Mouse (Mus musculus): ENCODE measurements around the gene Arhgef39. TPM values are rescaled to one million over a fixed set of nuclear protein-coding genes. Genes with fewer than 3 reads are reported as not detected.
"Not testable (repeated sequence)": the region's sequence is repeated elsewhere in the genome, so short reads cannot be mapped to it uniquely, and the experiment has no call there.

Gene Arhgef39
- total RNA-seq, 2 experiments from 2014 or later, result 0.39 to 0.62 TPM

DNA sequence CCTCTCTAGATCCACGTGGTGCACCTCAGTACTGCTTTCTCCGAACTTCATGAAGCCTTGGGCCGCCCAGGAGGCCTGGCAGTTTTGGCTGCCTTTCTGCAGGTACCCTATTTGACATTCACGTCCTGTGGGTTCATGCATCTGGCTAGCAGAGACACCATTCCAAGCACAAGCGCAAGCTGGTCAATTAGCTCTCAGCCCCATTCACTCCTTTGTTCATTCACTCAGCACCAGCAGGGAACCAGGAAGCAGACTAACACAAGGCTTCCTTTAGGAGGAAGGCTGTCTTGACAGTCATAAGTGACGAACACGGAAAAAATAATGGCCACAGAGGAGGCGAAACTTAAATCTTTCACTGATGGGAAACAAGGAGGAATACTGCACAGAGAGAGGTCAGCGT, 9.6 kb upstream of the Arhgef39 start:
- no peak for DNase-seq
- intact Hi-C loops (cut with DNase I), result no loop called here

DNA sequence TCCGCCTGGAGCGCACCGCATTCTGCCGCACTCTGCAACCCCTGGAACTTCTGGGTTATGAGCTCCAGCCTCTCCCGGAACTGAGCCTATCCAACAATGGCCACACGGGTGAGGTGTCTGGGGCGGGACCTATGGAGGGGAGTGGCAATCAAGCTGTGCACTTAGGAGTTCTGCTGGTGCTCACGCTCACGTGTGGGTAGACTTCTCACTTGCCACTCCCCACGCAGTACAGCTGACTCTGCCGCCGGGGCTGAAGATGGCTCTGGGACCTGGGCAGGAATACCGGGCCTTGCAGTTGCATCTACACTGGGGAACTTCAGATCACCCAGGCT, 9.1 kb upstream of the Arhgef39 start:
- DNase-seq, result peak in 1 of 2 experiments; percentile 42
- intact Hi-C loops (cut with DNase I), result no loop called here

DNA sequence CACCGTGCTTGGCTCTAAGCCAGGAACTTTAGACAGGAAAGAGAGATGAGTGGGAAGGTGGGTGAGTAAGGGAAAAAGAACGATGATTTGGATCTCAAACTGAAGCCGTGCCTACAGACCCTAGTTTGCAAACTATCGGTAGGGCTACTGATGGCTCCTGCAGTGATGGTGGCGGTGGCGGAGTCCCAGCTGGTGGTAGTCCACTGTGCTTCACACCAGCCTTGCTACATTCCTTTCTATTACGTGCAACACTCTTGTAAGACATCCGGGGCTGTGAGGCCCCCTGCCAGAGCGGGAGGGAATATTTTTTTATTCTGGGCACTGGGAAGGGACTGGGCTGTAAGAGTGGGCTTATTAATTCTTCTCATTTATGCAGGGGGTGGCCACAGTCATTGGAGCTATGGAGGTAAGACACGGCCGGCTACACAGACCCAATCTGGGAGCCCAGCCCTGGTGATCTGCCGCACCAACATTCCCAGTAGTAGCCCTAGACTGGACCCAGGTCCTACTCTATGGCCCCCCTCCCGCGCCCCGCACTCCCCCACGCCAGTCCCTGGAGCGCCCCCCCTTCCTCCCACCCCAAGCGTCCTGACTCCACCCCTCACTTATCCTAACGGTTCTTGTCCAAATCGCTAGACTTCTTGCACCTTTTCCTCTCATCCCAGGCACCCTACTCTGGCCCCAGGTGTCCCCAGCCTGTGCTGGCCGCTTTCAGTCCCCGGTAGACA, 8.6 kb upstream of the Arhgef39 start:
- DNase-seq, result no peak
- intact Hi-C loops (cut with DNase I), result no loop called here

DNA sequence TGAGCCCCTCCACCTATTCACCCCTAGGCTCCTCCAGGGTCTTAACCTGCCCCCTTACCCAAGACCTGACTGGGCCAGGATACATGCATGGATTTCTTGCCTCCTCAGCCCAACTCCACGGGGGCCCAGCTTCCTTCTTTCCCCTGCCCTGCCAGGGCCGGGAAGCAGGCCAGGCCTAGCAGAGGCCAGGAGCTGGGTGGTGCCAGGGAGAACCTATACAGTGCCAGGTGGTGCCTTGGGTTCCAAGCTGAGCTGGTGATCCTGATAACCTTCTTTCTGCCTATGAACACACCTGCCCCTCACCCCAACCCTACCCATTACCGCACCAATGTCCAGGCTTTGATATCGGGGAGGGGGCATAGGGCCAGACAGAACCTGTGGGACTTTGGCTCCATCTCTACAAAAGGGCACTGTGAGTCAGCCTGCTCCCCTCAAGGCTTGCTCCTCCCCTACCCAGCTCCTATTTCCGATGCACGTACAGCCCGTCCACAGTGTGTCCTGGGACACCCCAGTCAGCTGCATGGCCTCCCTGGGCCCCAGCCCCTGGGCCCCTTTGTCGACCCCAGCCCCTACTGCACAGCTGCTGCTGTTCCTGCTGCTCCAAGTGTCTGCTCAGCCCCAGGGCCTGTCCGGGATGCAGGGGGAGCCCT, 7.2 kb upstream of the Arhgef39 start, which contains the start of gene Car9:
Gene Car9 (plus strand): TSS at position 431 of the 650 bp plus-strand sequence.
- intact Hi-C loops (cut with DNase I), result no loop called here
- peak in 1 of 2 experiments; percentile 36 for DNase-seq

DNA sequence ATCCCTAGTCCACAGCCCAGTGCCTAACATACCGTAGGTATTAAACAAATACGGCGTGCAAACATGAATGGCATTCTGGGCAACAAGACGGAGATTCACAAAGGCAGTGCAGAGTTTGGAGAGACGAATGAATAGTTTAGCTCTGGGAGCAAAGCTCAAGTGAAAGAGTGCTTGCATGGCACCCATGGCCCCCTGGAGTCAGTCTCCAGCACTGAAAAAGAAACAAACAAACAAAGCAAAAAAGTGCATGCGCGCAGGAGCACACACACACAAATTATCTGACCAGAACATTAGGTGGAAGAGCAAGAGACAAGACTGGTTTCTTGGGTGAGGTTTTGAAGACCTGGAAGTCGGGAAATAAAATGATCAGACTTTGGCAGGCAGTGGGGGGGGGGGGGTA, 6.6 kb upstream of the Arhgef39 start:
- intact Hi-C loops (cut with DNase I), result no loop called here
- DNase-seq, result no peak

DNA sequence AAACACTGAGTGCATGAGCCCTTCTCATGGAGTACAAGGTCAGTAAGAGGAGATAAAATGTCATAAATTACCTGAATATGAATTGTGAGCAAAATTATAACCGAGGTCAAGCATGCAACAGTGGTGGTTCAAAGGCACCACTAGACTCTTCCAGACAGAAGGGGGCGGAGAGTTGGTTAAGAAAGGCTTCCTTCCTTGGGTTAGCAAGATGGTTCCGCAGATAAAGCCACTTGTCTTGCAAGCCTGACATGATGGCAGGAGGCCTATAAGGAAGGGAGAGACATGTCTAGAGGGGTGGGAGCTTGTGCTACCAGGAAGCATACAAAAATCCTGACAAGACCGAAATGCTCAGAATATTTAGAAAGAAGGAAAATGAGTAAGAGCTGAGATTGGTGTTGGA, 4.8 kb upstream of the Arhgef39 start:
- no peak for DNase-seq
- intact Hi-C loops (cut with DNase I), result no loop called here

DNA sequence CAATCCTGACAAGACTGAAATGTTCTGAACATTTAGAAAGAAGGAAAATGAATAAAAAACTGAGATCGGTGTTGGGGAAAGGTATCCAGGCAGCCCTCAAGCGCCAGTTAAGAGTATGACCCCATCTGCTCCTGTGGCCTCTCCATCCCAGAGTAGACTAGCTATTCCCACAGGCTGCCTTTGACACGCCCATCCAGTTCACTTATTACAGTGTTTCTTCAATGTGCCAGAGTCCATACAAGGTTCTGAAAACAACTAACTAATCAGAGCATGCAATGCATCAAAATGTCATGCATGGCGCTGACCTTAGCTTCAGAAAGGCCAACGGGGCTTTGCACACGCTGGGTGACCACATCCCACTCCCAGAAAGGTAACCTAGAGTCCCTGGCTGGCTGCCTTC, 4.0 kb upstream of the Arhgef39 start:
- intact Hi-C loops (cut with DNase I), result no loop called here
- DNase-seq, result no peak

DNA sequence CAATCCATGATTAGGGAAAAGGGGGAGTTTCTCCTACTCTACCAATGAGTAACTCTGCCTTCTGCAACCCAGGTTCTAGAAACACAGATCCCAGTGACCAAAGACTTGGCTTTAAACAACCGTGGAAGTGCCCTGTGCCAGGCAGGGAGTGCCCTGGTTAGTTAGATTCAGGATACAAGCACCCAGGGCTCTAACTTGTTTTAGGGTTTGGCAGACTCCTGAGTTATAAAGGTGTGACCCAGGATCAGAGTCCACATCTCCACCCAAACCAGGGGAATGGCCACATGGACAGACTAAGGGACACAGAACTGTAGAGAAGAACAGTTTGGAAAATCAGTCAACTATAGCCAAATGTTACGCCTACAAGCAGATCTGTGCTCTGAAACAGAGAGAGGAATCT, 3.5 kb upstream of the Arhgef39 start:
- intact Hi-C loops (cut with DNase I), result no loop called here
- DNase-seq, result no peak

DNA sequence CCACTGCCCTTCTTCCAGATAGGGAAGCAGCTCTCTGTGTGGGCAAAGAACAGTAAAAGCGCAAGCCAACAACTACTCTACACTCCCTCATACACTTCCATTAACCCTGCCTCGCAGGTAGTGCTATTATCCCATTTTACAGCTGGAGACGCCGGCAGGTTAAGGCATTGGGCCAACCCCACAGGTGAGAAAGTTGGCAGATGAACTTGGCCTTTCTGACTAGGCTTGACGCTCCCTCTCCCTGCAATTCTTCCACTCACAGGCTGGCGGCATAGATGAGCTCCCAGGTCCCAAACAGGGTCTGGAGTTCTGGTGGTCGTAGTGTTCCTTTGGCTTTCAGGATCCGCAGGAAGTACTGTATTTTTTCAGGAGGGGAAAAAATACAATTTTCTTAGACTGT, 512 bp downstream of the Arhgef39 start:
- DNase-seq, result no peak
- intact Hi-C loops (cut with DNase I), result loop anchor here (2.0 kb wide), 1 partner anchor 24 kb away; the partner anchor contains the start of gene Tpm2

DNA sequence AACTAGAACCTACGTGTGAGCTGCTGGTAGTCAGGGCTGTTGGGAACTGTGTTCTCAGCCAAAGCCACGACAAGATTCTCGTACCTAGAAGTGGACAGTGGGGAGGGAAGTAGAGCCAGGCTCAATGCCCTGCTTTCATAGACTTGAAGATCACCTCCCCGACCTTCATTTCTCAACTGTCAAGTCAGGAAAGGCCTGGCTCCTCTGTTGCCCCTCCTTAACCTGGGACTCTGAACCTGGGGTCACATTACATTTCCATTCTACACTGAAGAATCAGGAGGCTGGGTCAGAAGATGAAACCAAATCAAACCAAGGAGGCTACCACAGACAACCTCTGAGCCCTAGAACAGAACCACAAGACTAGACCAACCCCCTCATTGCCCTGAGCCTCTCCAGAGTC, 1.5 kb downstream of the Arhgef39 start:
- intact Hi-C loops (cut with DNase I), result loop anchor here (2.0 kb wide), 1 partner anchor 25 kb away; the partner anchor contains the start of gene Tpm2
- DNase-seq, result no peak

DNA sequence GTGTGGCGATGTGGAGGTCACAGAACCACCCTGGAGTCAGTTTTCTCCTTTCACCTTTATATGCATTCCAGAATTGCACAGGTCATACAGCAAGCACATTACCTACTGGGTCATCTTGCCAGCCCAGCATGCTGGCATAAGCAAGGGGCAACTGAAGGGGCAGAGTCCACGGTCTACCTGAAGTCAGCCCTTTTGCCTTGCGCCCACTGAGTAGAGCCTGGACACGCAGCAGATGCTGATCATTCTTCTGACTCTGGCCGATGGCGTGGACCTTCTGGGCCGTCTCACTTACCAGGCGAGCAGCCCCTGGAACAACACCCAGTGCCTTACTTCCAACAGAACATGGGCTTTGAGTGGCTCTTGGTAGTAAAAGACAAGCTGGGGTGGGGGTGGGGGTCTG, 2.1 kb downstream of the Arhgef39 start:
- DNase-seq, result no peak
- intact Hi-C loops (cut with DNase I), result no loop called here

DNA sequence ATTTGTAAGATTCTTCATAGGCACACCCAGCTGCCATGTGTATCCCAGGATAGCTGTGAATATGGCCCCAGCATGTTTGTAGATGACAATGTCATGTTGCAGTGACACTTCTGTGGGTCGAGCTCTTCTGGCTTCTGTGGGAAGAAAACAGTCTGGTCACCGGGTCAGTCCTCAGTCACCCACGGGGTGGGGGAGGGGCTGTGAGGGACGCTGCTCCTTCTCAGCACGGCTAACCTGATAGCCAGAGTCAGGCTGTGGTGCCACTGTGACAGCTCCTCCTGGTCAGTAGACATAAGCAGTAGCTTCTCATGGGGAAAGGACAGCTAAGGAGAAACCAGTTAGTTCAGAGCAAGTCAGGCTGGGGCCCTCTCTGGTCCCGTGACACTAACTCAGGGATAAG, 2.9 kb downstream of the Arhgef39 start:
- intact Hi-C loops (cut with DNase I), result no loop called here
- DNase-seq, result no peak

DNA sequence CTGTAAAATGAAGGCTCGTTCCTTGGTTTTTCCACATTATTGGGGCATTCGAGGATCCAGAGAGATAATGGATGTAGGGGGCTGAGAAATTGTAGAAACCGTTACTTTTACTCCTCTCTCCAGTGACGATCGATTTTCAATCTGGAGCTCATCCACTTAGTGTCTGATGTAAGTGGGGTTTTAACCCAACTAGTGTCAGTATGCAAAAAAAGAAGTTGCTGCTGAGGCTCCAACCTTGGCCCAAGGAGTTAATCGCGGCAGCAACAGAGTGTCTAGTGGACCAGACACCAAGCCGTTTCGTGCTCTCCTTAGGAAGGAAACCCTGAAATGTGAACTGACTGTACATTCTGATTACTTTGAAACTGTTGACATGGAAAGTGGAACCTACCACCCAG, 5.7 kb downstream of the Arhgef39 start:
- no peak for DNase-seq
- intact Hi-C loops (cut with DNase I), result loop anchor here (2.0 kb wide), 1 partner anchor 67 kb away; no protein-coding TSS in a partner anchor

DNA sequence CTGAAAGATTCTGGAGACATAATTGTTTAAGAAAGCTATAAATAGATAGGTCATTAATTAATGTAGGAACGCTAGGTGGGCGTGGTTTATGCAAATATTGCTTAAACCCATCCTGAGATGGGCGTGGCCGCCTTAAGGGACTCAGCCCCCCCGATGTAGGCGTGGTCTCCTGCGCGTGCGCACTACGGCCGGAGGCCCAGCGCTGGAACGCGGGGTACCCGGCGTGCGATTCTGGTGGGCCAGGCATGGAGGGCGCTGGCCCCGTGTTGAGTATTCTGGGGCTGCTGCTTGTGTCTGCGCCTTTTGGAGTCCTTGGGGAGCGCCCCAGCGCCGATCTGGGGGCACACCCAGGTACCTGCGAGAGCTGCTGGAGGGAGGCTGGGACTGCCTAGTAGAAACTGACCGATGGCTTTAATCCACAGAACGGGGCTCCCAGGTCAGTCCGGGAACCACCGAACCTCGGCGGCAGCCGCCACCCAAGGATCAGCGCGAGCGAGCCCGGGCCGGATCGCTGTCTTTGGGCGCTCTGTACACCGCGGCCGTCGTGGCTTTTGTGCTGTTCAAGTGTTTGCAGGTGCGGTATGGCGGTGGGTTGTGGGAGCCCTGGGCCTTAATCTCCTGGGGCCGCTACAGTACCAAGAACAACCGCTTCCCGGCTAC, 6.2 kb downstream of the Arhgef39 start:
- intact Hi-C loops (cut with DNase I), result loop anchor here (2.0 kb wide), 1 partner anchor 67 kb away; no protein-coding TSS in a partner anchor
- DNase-seq, result peak; percentile 97 to 99

DNA sequence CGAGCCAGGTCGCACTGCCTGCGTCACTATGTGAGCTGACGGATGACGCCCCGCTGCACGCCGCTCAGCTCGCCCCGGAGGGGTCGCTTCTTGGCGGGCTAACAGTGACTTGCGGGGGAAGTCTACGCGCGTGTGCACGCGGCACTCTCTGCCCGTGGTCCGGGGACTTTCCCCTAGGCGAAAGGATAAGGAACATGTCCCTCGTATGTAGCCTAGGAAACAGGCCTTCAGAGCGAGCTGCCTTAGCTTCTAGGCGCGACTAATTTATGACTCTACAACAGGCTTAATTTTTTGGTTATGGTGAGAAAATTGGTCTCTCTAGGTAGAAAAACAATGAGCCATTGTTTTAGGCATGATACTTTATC, 6.7 kb downstream of the Arhgef39 start, which contains the start of gene Ccdc107:
Gene Ccdc107 (plus strand): TSS at position 80 of the 365 bp plus-strand sequence.
- intact Hi-C loops (cut with DNase I), result loop anchor here (2.0 kb wide), 1 partner anchor 68 kb away; no protein-coding TSS in a partner anchor

DNA sequence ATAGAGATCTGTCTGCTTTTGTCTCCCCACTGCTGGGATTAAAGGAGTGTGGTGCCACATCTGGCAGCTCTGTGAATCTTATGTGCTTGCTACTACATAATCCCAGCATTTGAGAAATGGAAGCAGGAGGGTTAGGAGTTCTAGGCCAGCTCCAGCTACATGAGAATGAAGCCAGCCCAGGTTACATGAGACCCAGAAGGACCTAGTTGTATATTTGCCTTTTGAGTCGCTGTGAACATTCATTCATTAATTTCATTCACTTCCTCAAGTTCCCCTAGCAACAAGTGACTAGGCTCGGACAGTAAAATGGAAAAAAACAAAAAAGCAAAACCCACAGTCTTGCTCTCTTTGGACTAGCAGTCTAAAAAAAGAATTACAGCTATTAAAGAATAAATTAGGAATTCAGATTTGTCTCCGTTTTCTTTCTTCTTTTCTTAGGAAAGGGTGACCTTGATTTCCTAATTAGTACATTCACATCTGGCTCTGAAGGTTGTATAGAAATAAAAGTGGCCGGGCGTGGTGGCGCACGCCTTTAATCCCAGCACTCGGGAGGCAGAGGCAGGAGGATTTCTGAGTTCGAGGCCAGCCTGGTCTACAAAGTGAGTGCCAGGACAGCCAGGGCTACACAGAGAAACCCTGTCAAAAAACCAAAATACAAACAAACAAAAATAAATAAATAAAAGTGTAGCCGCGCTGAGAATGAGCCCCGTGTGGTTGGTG, 7.2 kb downstream of the Arhgef39 start:
- no peak for DNase-seq
- intact Hi-C loops (cut with DNase I), result loop anchor here (2.0 kb wide), 1 partner anchor 69 kb away; no protein-coding TSS in a partner anchor

More for the DNA sequence above, 6.7 kb downstream of the Arhgef39 start, which contains the start of gene Ccdc107:
- DNase-seq, result peak; percentile 84 to 87

DNA sequence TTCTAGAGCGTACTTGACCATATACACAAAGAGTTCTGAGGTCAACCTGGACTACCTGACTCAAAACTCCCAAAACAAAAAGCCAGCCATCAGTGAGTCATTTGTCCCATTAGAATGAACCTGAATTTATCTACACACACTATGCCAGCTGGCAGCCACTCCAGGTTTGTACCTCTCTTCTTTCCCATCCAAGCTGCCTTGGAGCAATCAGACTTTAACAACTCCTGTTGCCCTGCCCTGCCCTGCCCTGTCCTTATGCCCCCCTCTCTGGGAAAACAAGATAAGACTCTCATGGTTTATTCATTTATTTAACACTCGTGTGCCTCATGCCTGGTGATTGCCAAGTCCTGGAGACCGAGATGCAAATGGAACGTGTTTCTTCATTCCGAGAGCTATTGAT, 8.7 kb downstream of the Arhgef39 start:
- peak in 1 of 2 experiments; percentile 22 for DNase-seq

DNA sequence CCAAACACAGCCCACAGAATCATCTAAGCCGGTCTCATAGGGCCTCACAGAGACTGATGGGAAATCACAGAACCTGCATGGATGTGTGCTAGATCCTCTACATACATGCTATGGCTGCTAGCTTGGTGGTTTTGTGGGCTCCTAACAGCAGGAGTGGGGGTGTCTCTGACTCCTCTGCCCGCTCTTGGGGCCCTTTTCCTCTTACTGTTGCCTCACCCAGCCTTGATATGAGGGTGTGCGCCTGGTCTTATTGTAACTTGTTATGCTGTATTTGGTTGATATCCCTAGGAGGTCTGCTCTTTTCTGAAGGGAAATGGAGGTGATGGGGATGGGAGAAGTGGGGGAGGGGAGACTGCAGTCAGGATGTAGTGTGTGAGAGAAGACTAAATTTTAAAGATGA, 9.9 kb downstream of the Arhgef39 start:
- intact Hi-C loops (cut with DNase I), result loop anchor here (1.0 to 5.0 kb wide), 2 partner anchors 68 to 107 kb away; partner anchors contain the start of gene Rusc2

More for the DNA sequence above, 8.7 kb downstream of the Arhgef39 start:
- intact Hi-C loops (cut with DNase I), result no loop called here

DNA sequence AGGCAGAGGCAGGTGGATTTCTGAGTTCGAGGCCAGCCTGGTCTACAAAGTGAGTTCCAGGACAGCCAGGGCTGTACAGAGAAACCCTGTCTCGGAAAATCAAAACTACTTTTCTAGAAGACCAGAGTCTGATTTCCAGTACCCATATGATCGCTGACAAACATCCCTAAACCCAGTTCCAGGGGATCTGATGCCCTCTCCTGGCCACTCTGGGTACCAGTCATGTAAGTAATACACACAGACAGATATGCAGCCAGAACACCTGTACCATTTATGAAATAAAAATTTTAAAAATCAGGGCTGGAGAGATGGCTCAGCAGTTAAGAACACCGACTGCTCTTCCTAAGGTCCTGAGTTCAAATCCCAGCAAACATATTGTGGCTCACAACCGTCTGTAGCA, 13.8 kb downstream of the Arhgef39 start:
- intact Hi-C loops (cut with DNase I), result loop anchor here (5.0 kb wide), 1 partner anchor 103 kb away; the partner anchor contains the start of gene Rusc2
- not testable (repeated sequence) for DNase-seq

More for the DNA sequence above, 9.9 kb downstream of the Arhgef39 start:
- no peak for DNase-seq

DNA sequence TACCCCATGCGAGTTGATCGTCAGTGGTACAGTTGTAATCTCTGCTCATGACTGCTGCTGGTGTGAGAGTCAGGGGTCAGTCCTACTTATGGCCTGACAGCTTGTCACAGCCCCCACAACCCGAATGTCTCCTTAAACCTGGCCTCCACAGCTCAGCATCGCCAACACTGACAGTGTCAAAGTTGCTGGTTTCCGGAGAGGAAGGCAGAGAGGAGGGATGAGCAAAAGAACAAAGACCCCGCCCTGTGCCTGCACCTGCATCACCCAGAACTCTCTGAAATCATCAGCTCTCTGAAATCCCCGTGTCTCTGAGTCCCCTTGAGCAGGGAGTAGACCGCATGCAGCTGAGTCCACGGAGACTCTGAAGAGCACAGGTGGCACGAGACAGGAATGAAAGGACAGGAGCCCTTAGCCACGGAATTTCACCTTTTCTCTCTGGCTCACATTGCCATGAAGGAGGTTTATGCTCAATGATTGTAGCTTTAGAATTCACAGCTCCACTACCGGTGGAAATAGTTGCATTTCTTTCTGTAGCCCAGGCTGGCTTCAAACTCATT, 15.9 kb downstream of the Arhgef39 start, which contains the start of gene Sit1:
Gene Sit1 (minus strand): TSS at position 200 of the 557 bp plus-strand sequence.
- intact Hi-C loops (cut with DNase I), result no loop called here
- no peak for DNase-seq

Data from heart, postnatal 36 days (tissue).